Mouse (Mus musculus): ENCODE measurements around the gene Atp7b.

Atp7b gene

GRCm38 (mm10) chr8:21955321-21955720, 104.8 kb downstream of the Atp7b start:
- in situ Hi-C loops (cut with MboI; ENCODE audit: low pct_unique_long_range_greater_than_20kb in 1 of 2, low sequenced_read_pairs in 2 of 2, unreplicated experiment in 1 of 2): loop anchor here in 1 of 2 experiments (25.0 kb wide), 1 partner anchor 193 kb away; no protein-coding TSS in a partner anchor

GRCm38 (mm10) chr8:21947311-21948017, 112.6 kb downstream of the Atp7b start:
- in situ Hi-C loops (cut with MboI; ENCODE audit: low pct_unique_long_range_greater_than_20kb in 1 of 2, low sequenced_read_pairs in 2 of 2, unreplicated experiment in 1 of 2): no loop called here

- in situ Hi-C loops (cut with MboI; ENCODE audit: low pct_unique_long_range_greater_than_20kb in 1 of 2, low sequenced_read_pairs in 2 of 2, unreplicated experiment in 1 of 2): no loop called here
Measured at GRCm38 (mm10) chr8:21946462-21946861, 113.6 kb downstream of the Atp7b start, which contains the start of gene Defb13. TSS of gene Defb13 (plus strand) at chr8:21946762.
